Mouse (Mus musculus) heart, postnatal 25 days (tissue): ENCODE measurements around the gene Sri. TPM values are rescaled to one million over a fixed set of nuclear protein-coding genes. Genes with fewer than 3 reads are reported as not detected.

Experiments used
- DNase-seq: peaks from one replicate; pipeline ENCODE4 v3.0.0; 2022; ENCODE audit warnings: low spot score
- intact Hi-C: fragments of 180-260 bp; cut with DNase I; formaldehyde crosslinking; loops from one replicate; pipeline ENCODE4 v1.15.1; 2025
- total RNA-seq, 2 experiments: library from RNA; stranded (reverse); gene quantifications; 2 replicates each; pipeline ENCODE4 v1.2.3; 2021

Sri gene
- total RNA-seq, 2 experiments from 2014 or later = 94.2 to 108 TPM

GRCm38 (mm10) chr5:8094921-8095320 lies 49.0 kb downstream of the Sri start:
- intact Hi-C loops = no loop called here
- no peak for DNase-seq

GRCm38 (mm10) chr5:8095689-8096088 lies 49.8 kb downstream of the Sri start:
- DNase-seq = no peak
- intact Hi-C loops = no loop called here

GRCm38 (mm10) chr5:8111691-8112090 lies 65.8 kb downstream of the Sri start:
- DNase-seq = no peak
- intact Hi-C loops = no loop called here

- DNase-seq = no peak
- intact Hi-C loops = no loop called here
Observed at GRCm38 (mm10) chr5:8112246-8112645, 66.4 kb downstream of the Sri start.

- no peak for DNase-seq
- intact Hi-C loops = no loop called here
Observed at GRCm38 (mm10) chr5:8116561-8117168, 70.8 kb downstream of the Sri start.

Other genes starting within 250 kb of the Sri start
- gene Steap4, start 85.6 kb upstream of the Sri start, total RNA-seq = 10 to 100 TPM; 24.4 to 26.9 TPM